Mouse (Mus musculus): ENCODE measurements around the gene Zap70.

DNA sequence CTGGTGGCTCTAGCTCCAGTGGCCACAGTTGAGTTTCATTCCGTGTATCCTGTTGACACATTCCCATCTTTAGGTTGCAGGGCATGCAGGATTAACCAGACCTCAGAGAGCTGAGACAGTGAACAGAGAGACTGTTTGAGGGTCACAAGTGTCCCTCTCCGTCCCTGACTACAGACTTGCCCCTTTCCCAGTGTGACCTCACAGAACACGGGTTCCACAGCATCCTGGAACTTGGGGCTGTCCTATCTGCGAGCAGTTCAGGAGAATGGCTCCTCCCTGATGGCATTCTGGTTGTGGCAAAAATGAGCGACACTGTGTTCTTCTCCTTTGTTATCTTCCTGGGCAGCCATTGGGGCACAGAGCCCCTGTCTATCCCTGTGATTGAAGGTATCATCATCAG, 47.3 kb upstream of the Zap70 start, which contains the start of gene Actr1b:
- no peak for TF ChIP-seq ZNF384 (IDR thresholded peaks at IDR 0.05; ENCODE audit: low read depth, low read length)
- TF ChIP-seq CHD2 (IDR thresholded peaks at IDR 0.05; ENCODE audit: low read depth, low read length) = no peak
- TF ChIP-seq ZC3H11A (IDR thresholded peaks at IDR 0.05; ENCODE audit: borderline replicate concordance, low read depth, low read length) = no peak
- TF ChIP-seq MAFK (IDR thresholded peaks at IDR 0.05; ENCODE audit: insufficient read depth, low read depth, low read length) = no peak
- TF ChIP-seq HCFC1 (IDR thresholded peaks at IDR 0.05; ENCODE audit: borderline replicate concordance, insufficient read depth, low read length) = no peak

Data from ES-E14 (cell line).